Mouse (Mus musculus) MEL (cell line): ENCODE results near the gene Aarsd1. TPM values are rescaled to one million over a fixed set of nuclear protein-coding genes. Genes with fewer than 3 reads are reported as not detected.
A peak's percentile ranks its signal among the peaks of the same experiment; 100 is the strongest.

Experiments
- DNase-seq: peaks from one replicate; pipeline ENCODE4 v3.0.0; 2011; ENCODE audit warnings: low read depth, low spot score
- H3K27ac ChIP-seq: 2 replicates; pipeline ENCODE4 v1.5.1; 2012; ENCODE audit warnings: low read depth, mild to moderate bottlenecking, control low read depth, low read length, moderate library complexity; ENCODE audit not compliant: control insufficient read depth
- H3K27me3 ChIP-seq, 2 experiments: fragments of 150-350 bp in 1 of 2; sonication (generic) in 1 of 2; 2 replicates each; pipeline ENCODE4 v1.6.1; 2012; ENCODE audit warnings: low read length in 2 of 2, mild to moderate bottlenecking in 2 of 2, improper control_type of control experiment in 1 of 2, moderate library complexity in 1 of 2; ENCODE audit not compliant: insufficient read depth in 2 of 2, control insufficient read depth in 1 of 2
- H3K36me3 ChIP-seq, 2 experiments: 2 replicates each; pipeline ENCODE4 v1.6.1; 2012 to 2014; ENCODE audit warnings: low read length in 2 of 2, improper control_type of control experiment in 1 of 2, inconsistent platforms in 1 of 2, mild to moderate bottlenecking in 1 of 2; ENCODE audit not compliant: insufficient read depth in 2 of 2, control insufficient read depth in 1 of 2
- H3K4me1 ChIP-seq, 2 experiments: fragments of 150-350 bp in 1 of 2; sonication (generic) in 1 of 2; 2 replicates each; pipeline ENCODE4 v1.6.1; 2012; ENCODE audit warnings: low read length in 2 of 2, improper control_type of control experiment in 1 of 2, mild to moderate bottlenecking in 1 of 2; ENCODE audit not compliant: insufficient read depth in 2 of 2, control insufficient read depth in 1 of 2
- H3K4me3 ChIP-seq, 2 experiments: fragments of 150-350 bp in 1 of 2; sonication (generic) in 1 of 2; 2 replicates each; pipeline ENCODE4 v1.5.1; 2012; ENCODE audit warnings: low read depth in 2 of 2, low read length in 2 of 2, mild to moderate bottlenecking in 2 of 2, moderate library complexity in 2 of 2, control low read depth in 1 of 2, improper control_type of control experiment in 1 of 2; ENCODE audit not compliant: control insufficient read depth in 1 of 2, insufficient read depth in 1 of 2
- H3K79me2 ChIP-seq: 2 replicates; pipeline ENCODE4 v1.6.1; 2012; ENCODE audit warnings: mild to moderate bottlenecking, low read length, moderate library complexity; ENCODE audit not compliant: control insufficient read depth, poor library complexity, insufficient read depth
- H3K9ac ChIP-seq: 2 replicates; pipeline ENCODE4 v1.6.1; 2012; ENCODE audit warnings: low read depth, mild to moderate bottlenecking, control low read depth, low read length, moderate library complexity; ENCODE audit not compliant: control insufficient read depth, poor library complexity, severe bottlenecking
- H3K9me3 ChIP-seq: fragments of 150-350 bp; sonication (generic); replicated peaks from 2 replicates; pipeline ENCODE4 v1.6.1; 2012; ENCODE audit warnings: mild to moderate bottlenecking, low read length, improper control_type of control experiment, moderate library complexity; ENCODE audit not compliant: insufficient read depth
- BHLHE40 ChIP-seq: IDR thresholded peaks from 2 replicates; pipeline ENCODE4 v1.6.1; 2012; ENCODE audit warnings: low read depth, mild to moderate bottlenecking, inconsistent platforms, low read length, improper control_type of control experiment, borderline replicate concordance
- CHD1 ChIP-seq: IDR thresholded peaks from 2 replicates; pipeline ENCODE4 v1.6.1; 2012; ENCODE audit warnings: low read depth, mild to moderate bottlenecking, inconsistent platforms, low read length, improper control_type of control experiment
- CHD2 ChIP-seq: IDR thresholded peaks from 2 replicates; pipeline ENCODE4 v1.6.1; 2011; ENCODE audit warnings: low read length, improper control_type of control experiment
- EP300 ChIP-seq, 2 experiments: IDR thresholded peaks; 2 replicates each; pipeline ENCODE4 v1.6.1; 2011; ENCODE audit warnings: improper control_type of control experiment in 2 of 2, low read length in 2 of 2, low read depth in 1 of 2, mild to moderate bottlenecking in 1 of 2
- HCFC1 ChIP-seq: IDR thresholded peaks from 2 replicates; pipeline ENCODE4 v1.6.1; 2012; ENCODE audit warnings: low read depth, mild to moderate bottlenecking, inconsistent platforms, low read length, improper control_type of control experiment, moderate library complexity
- JUND ChIP-seq: IDR thresholded peaks from 2 replicates; pipeline ENCODE4 v1.6.1; 2011; ENCODE audit warnings: low read depth, mild to moderate bottlenecking, improper control_type of control experiment, low read length
- KAT2A ChIP-seq: conservative IDR thresholded peaks from 2 replicates; pipeline ENCODE4 v1.6.1; 2012; ENCODE audit warnings: low read depth, low read length, improper control_type of control experiment, inconsistent platforms
- MAX ChIP-seq: IDR thresholded peaks from 2 replicates; pipeline ENCODE4 v1.6.1; 2011; ENCODE audit warnings: low read length, improper control_type of control experiment
- MAZ ChIP-seq: IDR thresholded peaks from 2 replicates; pipeline ENCODE4 v1.6.1; 2012; ENCODE audit warnings: low read depth, mild to moderate bottlenecking, inconsistent platforms, low read length, improper control_type of control experiment
- MYB ChIP-seq: IDR thresholded peaks from 2 replicates; pipeline ENCODE4 v1.6.1; 2011; ENCODE audit warnings: mild to moderate bottlenecking, low read depth, low read length, improper control_type of control experiment
- MYC ChIP-seq: IDR thresholded peaks from 2 replicates; pipeline ENCODE4 v1.6.1; 2011; ENCODE audit warnings: low read depth, mild to moderate bottlenecking, low read length, improper control_type of control experiment, moderate library complexity
- NELFE ChIP-seq: IDR thresholded peaks from 2 replicates; pipeline ENCODE4 v1.6.1; 2011; ENCODE audit warnings: low read depth, low read length, improper control_type of control experiment
- POLR2A ChIP-seq, 2 experiments: IDR thresholded peaks; 2 replicates each; pipeline ENCODE4 v1.6.1; 2011 to 2012; ENCODE audit warnings: low read length in 2 of 2, mild to moderate bottlenecking in 2 of 2, control low read depth in 1 of 2, improper control_type of control experiment in 1 of 2, low read depth in 1 of 2, moderate library complexity in 1 of 2; ENCODE audit not compliant: control insufficient read depth in 1 of 2, insufficient read depth in 1 of 2, poor library complexity in 1 of 2
- POLR2AphosphoS5 ChIP-seq: IDR thresholded peaks from 2 replicates; pipeline ENCODE4 v1.6.1; 2012; ENCODE audit warnings: low read depth, borderline replicate concordance, mild to moderate bottlenecking, inconsistent platforms, low read length, moderate library complexity, mixed read lengths
- RAD21 ChIP-seq: IDR thresholded peaks from 2 replicates; pipeline ENCODE4 v1.6.1; 2011; ENCODE audit warnings: mild to moderate bottlenecking, low read depth, low read length, improper control_type of control experiment
- TAL1 ChIP-seq: IDR thresholded peaks from 2 replicates; pipeline ENCODE4 v1.6.1; 2012; ENCODE audit warnings: mild to moderate bottlenecking, inconsistent platforms, low read length, moderate library complexity, mixed read lengths
- TBP ChIP-seq: IDR thresholded peaks from 2 replicates; pipeline ENCODE4 v1.8.0; 2011; ENCODE audit warnings: low read depth, low read length, improper control_type of control experiment
- TCF12 ChIP-seq: IDR thresholded peaks from 2 replicates; pipeline ENCODE4 v1.6.1; 2014; ENCODE audit warnings: low read depth, mild to moderate bottlenecking, inconsistent platforms, low read length, improper control_type of control experiment, moderate library complexity
- UBTF ChIP-seq: IDR thresholded peaks from 2 replicates; pipeline ENCODE4 v1.6.1; 2012; ENCODE audit warnings: low read depth, mild to moderate bottlenecking, inconsistent platforms, low read length, improper control_type of control experiment, moderate library complexity, borderline replicate concordance; ENCODE audit not compliant: insufficient read depth
- USF2 ChIP-seq, 2 experiments: IDR thresholded peaks; 2 replicates each; pipeline ENCODE4 v1.6.1; 2011 to 2012; ENCODE audit warnings: improper control_type of control experiment in 2 of 2, low read length in 2 of 2, borderline replicate concordance in 1 of 2, inconsistent platforms in 1 of 2, low read depth in 1 of 2, mild to moderate bottlenecking in 1 of 2; ENCODE audit not compliant: insufficient read depth in 1 of 2
- ZC3H11A ChIP-seq: IDR thresholded peaks from 2 replicates; pipeline ENCODE4 v1.6.1; 2012; ENCODE audit warnings: low read depth, mild to moderate bottlenecking, inconsistent platforms, low read length, improper control_type of control experiment
- ZKSCAN1 ChIP-seq: IDR thresholded peaks from 2 replicates; pipeline ENCODE4 v1.6.1; 2012; ENCODE audit warnings: low read depth, mild to moderate bottlenecking, inconsistent platforms, low read length, improper control_type of control experiment, moderate library complexity
- ZMIZ1 ChIP-seq: IDR thresholded peaks from 2 replicates; pipeline ENCODE4 v1.6.1; 2012; ENCODE audit warnings: low read depth, mild to moderate bottlenecking, inconsistent platforms, low read length, improper control_type of control experiment, moderate library complexity
- ZNF384 ChIP-seq: IDR thresholded peaks from 2 replicates; pipeline ENCODE4 v1.6.1; 2012; ENCODE audit warnings: low read depth, mild to moderate bottlenecking, inconsistent platforms, low read length, improper control_type of control experiment
- polyA plus RNA-seq, 2 experiments: library from polyadenylated mRNA; stranded (reverse) in 1 of 2; unstranded in 1 of 2; fragments of >175 nt in 1 of 2; fragments of >200 nt in 1 of 2; gene quantifications; 2 replicates each; pipeline versions ENCODE4 v1.2.1 to v1.2.4; 2012; ENCODE audit warnings: low replicate concordance in 2 of 2, low read depth in 1 of 2; ENCODE audit not compliant: insufficient read length in 2 of 2, insufficient read depth in 1 of 2, missing spikeins in 1 of 2
- total RNA-seq: library from RNA; depleted of rRNA; stranded (reverse); fragments of 300-350 nt; gene quantifications from 2 replicates; pipeline ENCODE4 v1.2.3, GENCODE M21; 2012

The Aarsd1 gene
- total and polyA plus RNA-seq, 3 experiments, result 80.5 to 371 (median 133) TPM

GRCm38 (mm10) chr11:101462583-101463440 is 45.4 kb upstream of the Aarsd1 start (continued):
- TF ChIP-seq BHLHE40 (no peak), EP300 (IDR thresholded peaks at IDR 0.05; ENCODE audit: low read depth in 1 of 2, low read length in 2 of 2) (peak; percentile 85 to 89), ZNF384 (peak; percentile 82), MYB (peak; percentile 60; the same call in 1 of the 2 replicates), USF2 (IDR thresholded peaks at IDR 0.05; ENCODE audit: borderline replicate concordance in 1 of 2, insufficient read depth in 1 of 2, low read depth in 1 of 2, low read length in 2 of 2) (no peak), MAZ (no peak), ZC3H11A (no peak), UBTF (peak; percentile 97), NELFE (no peak; the same call in 1 of the 2 replicates), KAT2A (no peak), TCF12 (peak; percentile 90), ZMIZ1 (no peak), MYC (no peak), POLR2AphosphoS5 (no peak), RAD21 (no peak), HCFC1 (peak; percentile 12; the same call in 1 of the 2 replicates), MAX (no peak), JUND (no peak)

GRCm38 (mm10) chr11:101462141-101462540 is 44.7 kb upstream of the Aarsd1 start:
- Histone ChIP-seq H3K9me3 (no peaks in the 10 kb centered on the region), H3K9ac (no peak overlapping the region), H3K27me3 (no peaks in the 10 kb centered on the region), H3K4me3 (no peak overlapping the region), H3K27ac (peak overlapping the region; percentile 82; the same call in 1 of the 2 replicates), H3K79me2 (peaks cover 6% of the 10 kb centered on the region; the same call in 1 of the 2 replicates), H3K4me1 (peaks cover 12 to 31% of the 10 kb centered on the region in 2 experiments), H3K36me3 (peaks cover 0 to 26% of the 10 kb centered on the region in 2 experiments)
- no peak for DNase-seq
- TF ChIP-seq CHD2 (no peak), TCF12 (no peak), CHD1 (no peak), ZKSCAN1 (no peak), TBP (no peak), MYB (no peak), USF2 (IDR thresholded peaks at IDR 0.05; ENCODE audit: borderline replicate concordance in 1 of 2, insufficient read depth in 1 of 2, low read depth in 1 of 2, low read length in 2 of 2) (no peak), POLR2A (IDR thresholded peaks at IDR 0.05; ENCODE audit: control insufficient read depth in 1 of 2, insufficient read depth in 1 of 2, low read depth in 1 of 2, low read length in 2 of 2, poor library complexity in 1 of 2) (no peak), ZNF384 (no peak), MYC (no peak), TAL1 (no peak)
